Mouse (Mus musculus) megakaryocyte, embryonic 14.5 days (primary cell): ENCODE data around the gene Rras.

Experiments used
- FLI1 ChIP-seq: IDR thresholded peaks from 2 replicates; pipeline ENCODE4 v1.6.1; 2012; ENCODE audit warnings: low read length, inconsistent platforms, mixed read lengths
- GATA1 ChIP-seq: IDR thresholded peaks from 3 replicates; pipeline ENCODE4 v1.6.1; 2012; ENCODE audit warnings: mixed read lengths, low read length, inconsistent platforms, borderline replicate concordance

- TF ChIP-seq GATA1: no peak
- no peak for TF ChIP-seq FLI1
These were observed 25.5 kb downstream of the Rras start for GRCm38 (mm10) chr7:45043307-45043706.
